Mouse (Mus musculus): ENCODE data around the gene Dnajc11.

The Dnajc11 gene

GRCm38 (mm10) chr4:151933505-151934214, at the start of gene Dnajc11:
Gene Dnajc11 (plus strand): TSS chr4:151933691.
- peak; percentile 98 for DNase-seq (ENCODE audit: low spot score)

DNA sequence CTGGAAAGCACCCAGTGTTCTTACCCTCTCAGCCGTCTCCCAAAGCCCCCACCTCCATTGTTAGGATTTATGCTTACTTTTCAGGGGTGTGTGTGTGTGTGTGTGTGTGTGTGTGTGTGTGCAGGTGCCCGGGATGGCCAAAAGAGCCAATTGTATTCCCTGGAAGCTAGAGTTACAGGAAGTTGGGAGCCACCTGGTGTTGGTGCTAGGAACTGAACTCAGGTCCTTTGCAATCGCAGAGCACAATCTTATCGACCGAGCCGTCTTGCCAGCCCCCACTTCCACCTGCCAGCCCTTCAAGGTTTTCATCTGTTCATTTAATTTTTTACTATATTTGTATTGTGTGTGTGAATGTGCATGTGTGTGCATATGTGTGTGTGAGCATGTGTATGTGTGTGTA, 40.2 kb upstream of the Dnajc11 start:
- DNase-seq (ENCODE audit: low spot score), result no peak

DNA sequence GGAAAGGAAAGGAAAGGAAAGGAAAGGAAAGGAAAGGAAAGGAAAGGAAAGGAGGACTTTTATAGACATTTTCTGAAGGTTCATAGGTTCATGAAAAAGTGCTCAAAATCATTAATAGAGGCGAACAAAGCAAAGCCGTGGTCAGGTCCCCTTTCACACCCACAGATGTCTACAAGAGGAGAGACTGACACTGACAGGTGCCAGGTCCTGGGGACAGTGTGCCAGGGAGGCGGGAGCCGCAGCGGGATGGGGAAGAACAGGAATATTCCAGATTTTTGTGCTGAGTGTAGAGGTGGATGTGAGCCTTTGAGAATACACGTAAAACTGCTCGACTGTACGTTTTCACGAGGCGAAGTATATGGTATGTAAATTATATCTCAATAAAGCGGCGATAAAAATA, 38.6 kb upstream of the Dnajc11 start:
- DNase-seq (ENCODE audit: low spot score), result no peak

DNA sequence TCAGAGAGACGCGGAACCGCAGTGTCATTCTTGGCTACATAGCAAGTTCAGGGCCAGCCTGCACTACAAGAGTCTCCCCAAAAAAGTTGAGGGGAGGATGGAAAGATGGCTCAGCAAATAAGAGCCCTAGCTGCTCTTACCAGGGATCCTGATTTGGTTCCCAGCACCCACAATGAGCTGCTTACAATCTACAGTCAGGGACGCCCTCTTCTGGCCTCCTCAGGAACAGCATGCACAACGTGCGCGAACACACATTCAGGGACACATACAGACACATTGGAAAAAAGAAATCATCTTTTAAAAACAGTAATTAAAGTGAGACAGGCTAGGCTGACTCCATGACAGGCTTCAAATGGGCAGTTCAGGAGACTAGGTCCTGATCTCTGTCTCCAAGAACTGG, 37.9 kb upstream of the Dnajc11 start:
- no peak for DNase-seq (ENCODE audit: low spot score)

DNA sequence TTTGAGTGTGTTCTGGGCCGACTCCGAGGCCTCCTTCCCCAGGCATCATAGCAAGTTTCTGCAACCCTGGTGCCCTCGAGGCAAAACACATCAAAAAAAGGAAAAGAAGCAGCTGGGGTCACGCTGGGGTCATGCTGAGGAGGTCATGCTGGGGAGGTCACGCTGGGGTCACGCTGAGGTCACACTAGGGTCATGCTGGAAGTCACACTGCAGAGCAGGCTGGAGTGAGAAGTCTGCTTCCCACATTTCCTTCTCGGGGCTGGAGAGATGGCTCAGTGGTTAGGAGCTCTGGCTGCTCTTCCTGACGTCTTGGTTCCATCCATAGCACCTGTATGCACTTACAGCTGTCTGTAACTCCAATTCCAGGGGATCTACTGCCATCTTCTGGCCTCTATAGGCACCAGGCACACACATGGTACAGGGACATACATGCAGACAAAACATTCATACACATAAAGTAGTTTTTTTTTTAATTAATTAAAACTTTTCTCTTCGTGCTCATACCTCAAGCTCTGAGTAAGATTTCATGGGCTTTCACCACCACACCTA, 36.3 kb upstream of the Dnajc11 start:
- DNase-seq (ENCODE audit: low spot score), result no peak

DNA sequence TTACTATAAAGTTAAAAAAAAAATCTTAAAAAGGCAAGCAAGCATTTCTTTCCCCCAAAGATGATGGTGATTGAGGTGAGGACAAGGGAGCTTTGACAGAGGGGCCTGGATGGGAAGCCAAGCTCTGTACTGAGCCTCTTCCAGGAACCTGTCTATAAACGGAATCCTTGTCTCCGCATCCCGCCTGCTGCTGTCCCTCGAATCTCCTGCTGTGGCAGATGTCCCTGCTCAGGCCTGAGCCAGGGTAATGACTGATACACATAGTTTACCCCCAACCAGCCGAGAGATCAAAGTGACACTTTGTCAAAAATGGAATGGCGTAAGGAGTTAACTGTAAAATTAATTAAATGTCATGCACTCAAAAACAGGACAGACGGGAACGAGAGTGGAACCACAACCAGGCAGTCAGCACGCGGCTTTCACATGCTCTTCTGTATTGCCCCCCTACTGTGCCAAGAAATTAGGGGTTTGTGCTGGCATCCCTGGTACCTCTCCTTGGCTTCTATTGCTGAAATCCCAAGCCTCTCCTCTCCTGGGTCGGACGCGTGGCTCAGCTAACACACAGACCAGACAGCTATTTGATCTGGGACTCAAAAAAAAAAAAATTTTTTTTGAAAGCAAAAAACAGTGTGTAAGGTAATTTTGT, 34.8 kb upstream of the Dnajc11 start:
- DNase-seq (ENCODE audit: low spot score), result no peak

GRCm38 (mm10) chr4:151899707-151900384, 33.6 kb upstream of the Dnajc11 start:
- DNase-seq (ENCODE audit: low spot score), result no peak

- no peak for DNase-seq (ENCODE audit: low spot score)
These were observed 32.8 kb upstream of the Dnajc11 start for GRCm38 (mm10) chr4:151900735-151901134.

GRCm38 (mm10) chr4:151901422-151901821, 32.1 kb upstream of the Dnajc11 start:
- DNase-seq (ENCODE audit: low spot score), result peak; percentile 14

DNA sequence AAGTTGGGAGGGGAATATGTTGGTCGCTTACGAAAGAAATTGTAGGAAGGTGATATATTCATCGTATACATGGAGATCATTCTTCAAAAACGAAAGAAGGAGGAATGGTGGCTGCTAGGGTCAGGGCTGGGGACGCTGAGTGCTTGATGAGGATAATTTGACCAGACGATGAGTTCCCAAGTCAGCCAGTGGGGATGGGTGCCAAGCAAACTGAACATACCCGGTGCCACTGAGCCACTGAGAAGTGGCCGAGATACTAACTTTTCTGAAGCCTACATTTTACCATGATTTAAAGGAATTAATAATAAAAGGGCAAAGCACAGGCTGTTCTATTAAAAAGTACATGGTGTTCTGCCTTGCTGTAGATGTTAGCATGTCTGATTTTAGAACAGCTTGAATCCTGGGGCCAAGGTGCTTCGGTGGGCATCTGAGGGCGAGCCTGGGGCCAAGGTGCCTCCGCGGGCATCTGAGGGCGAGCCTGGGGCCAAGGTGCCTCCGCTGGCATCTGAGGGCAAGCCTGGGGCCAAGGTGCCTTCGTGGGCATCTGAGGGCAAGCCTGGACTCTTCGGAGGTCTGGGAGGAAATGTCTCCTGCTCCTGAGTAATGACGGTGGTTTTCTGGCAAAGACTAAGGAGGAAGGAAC, 31.3 kb upstream of the Dnajc11 start:
- DNase-seq (ENCODE audit: low spot score), result no peak

GRCm38 (mm10) chr4:151902689-151903241, 30.7 kb upstream of the Dnajc11 start:
- no peak for DNase-seq (ENCODE audit: low spot score)

- no peak for DNase-seq (ENCODE audit: low spot score)
These were observed 29.4 kb upstream of the Dnajc11 start for GRCm38 (mm10) chr4:151904098-151904497.

- DNase-seq (ENCODE audit: low spot score), result no peak
These were observed 27.9 kb upstream of the Dnajc11 start for GRCm38 (mm10) chr4:151905621-151906020.

- DNase-seq (ENCODE audit: low spot score), result no peak
These were observed 25.7 kb upstream of the Dnajc11 start for GRCm38 (mm10) chr4:151907577-151908343.

- no peak for DNase-seq (ENCODE audit: low spot score)
These were observed 24.7 kb upstream of the Dnajc11 start for GRCm38 (mm10) chr4:151908809-151909208.

GRCm38 (mm10) chr4:151916271-151916670, 17.2 kb upstream of the Dnajc11 start:
- DNase-seq (ENCODE audit: low spot score), result no peak

DNA sequence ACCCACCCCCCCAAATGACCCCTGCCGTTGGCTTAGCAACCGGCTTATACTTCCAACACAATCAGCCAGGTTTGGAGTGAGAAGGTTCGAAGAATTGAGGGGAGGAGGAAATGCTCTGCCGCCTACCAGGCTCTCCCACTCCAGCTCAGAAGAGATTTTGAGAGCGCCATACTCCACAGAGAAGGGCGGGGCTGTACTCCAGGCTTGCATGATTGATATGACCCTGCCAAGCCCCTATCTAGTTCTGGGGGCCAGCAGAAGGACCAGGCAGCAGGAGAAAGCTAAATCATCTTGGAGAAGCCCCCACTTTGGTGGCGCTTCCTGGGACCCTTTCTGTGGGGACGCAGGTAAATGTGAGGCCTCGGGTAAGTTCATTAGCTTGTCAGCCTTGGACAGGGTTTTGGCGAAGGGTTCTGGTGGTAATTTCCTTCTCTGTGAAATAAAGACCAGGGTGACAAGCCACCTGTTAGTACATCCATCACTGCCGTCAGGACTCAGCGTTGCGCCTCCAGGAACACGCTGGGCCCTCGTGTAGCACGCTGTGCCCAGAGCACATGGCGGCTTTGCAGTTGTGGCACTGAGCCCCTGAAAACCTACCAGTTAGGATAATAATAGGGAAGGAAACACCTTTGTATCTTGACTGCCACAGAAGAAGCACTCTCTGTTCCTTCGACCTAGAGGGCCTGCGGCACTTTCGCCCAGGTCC, 14.2 kb upstream of the Dnajc11 start:
- no peak for DNase-seq (ENCODE audit: low spot score)

- DNase-seq (ENCODE audit: low spot score), result peak; percentile 14
These were observed 13.4 kb upstream of the Dnajc11 start for GRCm38 (mm10) chr4:151919900-151920643.

DNA sequence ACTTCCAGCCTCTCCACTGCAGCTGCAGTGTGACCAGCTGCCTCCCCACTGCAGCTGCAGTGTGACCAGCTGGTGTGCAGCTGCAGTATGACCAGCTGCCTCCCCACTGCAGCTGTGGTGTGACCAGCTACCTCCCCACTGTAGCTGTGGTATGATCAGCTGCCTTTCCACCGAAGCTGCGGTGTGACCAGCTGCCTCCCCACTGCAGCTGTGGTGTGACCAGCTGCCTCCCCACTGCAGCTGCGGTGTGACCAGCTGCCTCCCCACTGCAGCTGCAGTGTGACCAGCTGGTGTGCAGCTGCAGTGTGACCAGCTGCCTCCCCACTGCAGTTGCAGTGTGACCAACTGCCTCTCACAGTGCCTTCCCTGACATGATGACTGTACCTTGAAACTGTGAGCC, 11.4 kb upstream of the Dnajc11 start:
- no peak for DNase-seq (ENCODE audit: low spot score)
